Mouse (Mus musculus) lung, postnatal 0 days (tissue): ENCODE measurements at regions not wholly inside any gene's neighbourhood (a gene's known extent, or its start where the extent isn't known, plus 50 kb on each side); places are given as distances from the start of the nearest gene placed in this dataset.

Experiments
- ATAC-seq: fragments of 200-750 bp; cut with Nextera tagmentation; 2 replicates; pipeline ENCODE4 v1.8.0; 2017; ENCODE audit warnings: moderate library complexity
- DNase-seq: peaks from one replicate; pipeline ENCODE4 v3.0.0-alpha.2; 2016; ENCODE audit warnings: low spot score
- H3K27ac ChIP-seq: fragments of 300-500 bp; sonication (generic); 2 replicates; pipeline ENCODE4 v1.5.1; 2014; ENCODE audit warnings: antibody characterized with exemption, mild to moderate bottlenecking, low read length, mixed read lengths
- H3K27me3 ChIP-seq: fragments of 300-500 bp; sonication (generic); replicated peaks from 2 replicates; pipeline ENCODE4 v1.6.1; 2014; ENCODE audit warnings: low read length, mixed read lengths; ENCODE audit not compliant: insufficient read depth
- H3K36me3 ChIP-seq: fragments of 300-500 bp; sonication (generic); 2 replicates; pipeline ENCODE4 v1.6.1; 2014; ENCODE audit warnings: low read length, mixed read lengths; ENCODE audit not compliant: insufficient read depth
- H3K4me1 ChIP-seq: fragments of 300-500 bp; sonication (generic); 2 replicates; pipeline ENCODE4 v1.6.1; 2014; ENCODE audit warnings: antibody characterized with exemption, low read depth, low read length, mixed read lengths; ENCODE audit not compliant: insufficient read depth
- H3K4me2 ChIP-seq: fragments of 300-500 bp; sonication (generic); replicated peaks from 2 replicates; pipeline ENCODE4 v1.6.1; 2014; ENCODE audit warnings: low read depth, mild to moderate bottlenecking, low read length, moderate library complexity, mixed read lengths
- H3K4me3 ChIP-seq: fragments of 300-500 bp; sonication (generic); 2 replicates; pipeline ENCODE4 v1.5.1; 2014; ENCODE audit warnings: low read depth, low read length
- H3K9ac ChIP-seq: fragments of 300-500 bp; sonication (generic); replicated peaks from 2 replicates; pipeline ENCODE4 v1.6.1; 2014; ENCODE audit warnings: low read depth, mild to moderate bottlenecking
- H3K9me3 ChIP-seq: fragments of 300-500 bp; sonication (generic); 2 replicates; pipeline ENCODE4 v1.6.1; 2016; ENCODE audit warnings: low read length, mixed read lengths
- CTCF ChIP-seq: IDR thresholded peaks from 2 replicates; pipeline ENCODE4 v1.5.1; 2016; ENCODE audit warnings: antibody characterized with exemption, mild to moderate bottlenecking
- EP300 ChIP-seq: IDR thresholded peaks from 2 replicates; pipeline ENCODE4 v1.6.1; 2016; ENCODE audit warnings: antibody characterized with exemption, mild to moderate bottlenecking, control low read depth
- WGBS: fragments of 180-500 bp; shearing (Covaris S2); extraction: QIAGEN DNeasy Blood & Tissue Kit; methylation state at CpG from one replicate; pipeline ENCODE4 v1.1.7; 2014; 5-methylcytosine and 5-hydroxymethylcytosine counted together

DNA sequence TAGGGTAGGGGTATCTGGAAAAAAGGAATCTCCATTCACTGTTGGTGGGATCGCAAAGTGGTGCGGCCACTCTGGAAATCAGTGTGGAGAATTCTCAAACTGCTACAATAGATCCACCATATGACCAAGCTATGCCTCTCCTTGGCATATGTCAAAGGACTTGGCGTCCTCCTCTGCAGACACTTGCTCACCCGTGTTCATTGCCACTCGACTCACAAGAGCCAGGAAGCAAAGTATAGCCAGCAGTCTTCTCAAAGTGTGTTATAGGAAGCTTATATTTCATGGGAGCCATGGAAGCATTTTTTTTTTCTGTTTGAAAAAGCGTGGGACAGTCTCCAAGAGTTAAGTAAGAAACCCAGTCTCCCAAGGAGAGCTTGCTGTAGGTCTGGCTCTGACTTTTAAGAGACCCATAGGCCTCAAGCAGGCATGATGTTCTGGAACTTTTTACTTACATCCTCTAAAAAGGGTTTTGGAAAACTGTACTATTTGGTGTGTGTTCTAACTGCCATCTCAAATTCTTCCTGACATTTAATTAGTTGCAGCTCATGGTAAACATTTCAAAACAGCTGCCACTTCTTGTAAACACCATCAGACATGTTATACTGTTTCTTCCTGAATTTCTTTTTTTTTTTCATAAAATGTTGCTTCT is 89.6 kb upstream of the Maged2 start:
- peak; percentile 41 for DNase-seq
- TF ChIP-seq CTCF (no peak), EP300 (peak; percentile 10; the same call in 1 of the 2 replicates)
- peak; percentile 40 for ATAC-seq
- Histone ChIP-seq H3K4me1 (no peaks in the 10 kb centered on the region), H3K9me3 (no peaks in the 10 kb centered on the region), H3K36me3 (no peaks in the 10 kb centered on the region), H3K4me2 (no peak overlapping the region), H3K4me3 (no peak overlapping the region), H3K9ac (no peak overlapping the region), H3K27me3 (no peaks in the 10 kb centered on the region), H3K27ac (no peak overlapping the region)
- WGBS: 54% methylated on average over 6 of the region's 6 CpGs

DNA sequence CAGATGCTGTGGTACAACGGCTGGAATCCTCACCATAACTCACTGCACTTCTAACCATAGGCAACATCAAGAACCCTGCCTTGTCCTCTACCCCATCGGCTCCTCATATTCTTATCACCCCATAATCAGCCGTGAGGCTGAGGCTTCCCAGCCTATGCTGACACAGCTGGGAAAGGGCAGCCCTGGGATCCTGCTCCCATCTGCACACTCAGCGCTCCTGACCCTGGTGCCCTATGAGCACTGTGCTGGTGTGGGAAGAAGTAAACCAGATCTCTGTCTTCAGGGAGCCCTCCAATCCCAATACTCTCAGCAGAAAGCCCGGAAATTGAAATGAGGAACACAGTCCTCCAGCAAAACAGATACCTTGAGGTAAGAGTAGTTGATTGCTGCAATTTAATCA is 88.7 kb upstream of the Maged2 start:
- Histone ChIP-seq H3K4me1 (no peaks in the 10 kb centered on the region), H3K27me3 (no peaks in the 10 kb centered on the region), H3K4me3 (no peak overlapping the region), H3K9ac (no peak overlapping the region), H3K36me3 (no peaks in the 10 kb centered on the region), H3K4me2 (no peak overlapping the region), H3K27ac (no peak overlapping the region), H3K9me3 (no peaks in the 10 kb centered on the region)
- 50% methylated on average over 5 of the region's 5 CpGs for WGBS
- TF ChIP-seq EP300 (no peak), CTCF (no peak)
- peak; percentile 19 for DNase-seq
- ATAC-seq: peak; percentile 86
